ENCODE assay signal across 8 mouse cellular contexts in genomic region chr7:142437324-142437723, GRCm38 (mm10). TPM values are rescaled to one million over a fixed set of nuclear protein-coding genes. Genes with fewer than 3 reads are reported as not detected.
DNase-seq lines count a peak whose midpoint lies in the region; ATAC-seq lines count a peak whose summit lies in the region.
"Had no signal": no experiment of that assay in that cellular context is flagged by ENCODE, and none has a peak within 500 bp of the region (broad histone marks: within the 10 kb centered on the region; RNA-seq: fewer than 3 reads in every experiment).

No protein-coding gene starts in this region.

- ATAC-seq in stomach, embryonic 16.5 days (ENCODE audit: insufficient read depth, low FRiP score) = peak; percentile 8

- intact Hi-C loops in left cerebral cortex, postnatal 4 days (cut with DNase I) = loop anchor here (5.0 kb wide), 1 partner anchor 105 kb away; no protein-coding TSS in a partner anchor
- intact Hi-C loops in left cerebral cortex, postnatal 25 days (cut with DNase I) = no loop called here

- WGBS in stomach, embryonic 16.5 days = 78% methylated on average over 5 of the region's 5 CpGs

- H3K27ac ChIP-seq in stomach, embryonic 16.5 days (ENCODE audit: low read length) = peak overlapping the region; percentile 85

- no peaks in the 10 kb centered on the region for H3K36me3 ChIP-seq in stomach, embryonic 16.5 days (ENCODE audit: control insufficient read depth, insufficient read depth, low read length)

- peak overlapping the region; percentile 15; the same call in 1 of the 2 replicates for H3K9ac ChIP-seq in stomach, embryonic 16.5 days (ENCODE audit: low read length)

- H3K4me2 ChIP-seq in stomach, embryonic 16.5 days (ENCODE audit: low read depth, low read length) = 0 out of 2 replicates have a peak overlapping the region, but pooled peaks have one; percentile 21

- no peaks in the 10 kb centered on the region for H3K9me3 ChIP-seq in stomach, embryonic 16.5 days (replicated peaks; ENCODE audit: control insufficient read depth, low read length)

- peaks cover 54% of the 10 kb centered on the region for H3K4me1 ChIP-seq in stomach, embryonic 16.5 days (ENCODE audit: control insufficient read depth, insufficient read depth, low read length)

- H3K27me3 ChIP-seq in stomach, embryonic 16.5 days (ENCODE audit: control insufficient read depth, insufficient read depth, low read length) = no peaks in the 10 kb centered on the region

- H3K4me3 ChIP-seq in stomach, embryonic 16.5 days (replicated peaks; ENCODE audit: low read length) = no peak overlapping the region

- peak; percentile 28 for DNase-seq in left cerebral cortex, postnatal 4 days
- no peak for DNase-seq in left cerebral cortex, postnatal 25 days (ENCODE audit: low spot score in 2 of 2)
- DNase-seq in adipocyte (ENCODE audit: low spot score) = peak; percentile 10
- DNase-seq in kidney, postnatal 10 days = peak; percentile 69
- no peak for DNase-seq in neural tube, embryonic 10.5 days (ENCODE audit: extremely low spot score, low spot score)
- DNase-seq in spleen, postnatal 36 days (ENCODE audit: low spot score in 2 of 2) = no peak

RNA-seq across cellular contexts. Expression of gene Syt8, which starts 2.7 kb away (rescaled TPM):
- not detected for total RNA-seq in left cerebral cortex, postnatal 4 days (2021)
- total RNA-seq in left cerebral cortex, postnatal 25 days (2021) = not detected
- 31.1 and 50.1 TPM in 2 replicates for polyA plus RNA-seq in stomach, embryonic 16.5 days (2015; fragmentation: Nextera tagmentation; extraction: Ambion mirVana)

RNA-seq across cellular contexts. Expression of gene Tnni2, which starts 4.3 kb away (rescaled TPM):
- total RNA-seq in left cerebral cortex, postnatal 4 days (2021) = not detected
- not detected for total RNA-seq in left cerebral cortex, postnatal 25 days (2021)
- 20.2 and 217 TPM in 2 replicates for polyA plus RNA-seq in stomach, embryonic 16.5 days (2015; fragmentation: Nextera tagmentation; extraction: Ambion mirVana)

RNA-seq across cellular contexts. Expression of gene Lsp1, which starts 23.3 kb away (rescaled TPM):
- total RNA-seq in left cerebral cortex, postnatal 4 days (2021) = 1 to 10 TPM; 5.5 to 5.7 TPM
- 1 to 10 TPM; 5.2 to 5.4 TPM for total RNA-seq in left cerebral cortex, postnatal 25 days (2021)
- polyA plus RNA-seq in stomach, embryonic 16.5 days (2015; fragmentation: Nextera tagmentation; extraction: Ambion mirVana) = 216 and 235 TPM in 2 replicates

RNA-seq across cellular contexts. Expression of gene Ctsd, which starts 49.5 kb away (rescaled TPM):
- 100 to 1,000 TPM; 133 to 157 TPM for total RNA-seq in left cerebral cortex, postnatal 4 days (2021)
- total RNA-seq in left cerebral cortex, postnatal 25 days (2021) = 100 to 1,000 TPM; 318 to 337 TPM
- 451 and 599 TPM in 2 replicates for polyA plus RNA-seq in stomach, embryonic 16.5 days (2015; fragmentation: Nextera tagmentation; extraction: Ambion mirVana)

RNA-seq across cellular contexts. Expression of gene Gm49369, which starts 54.9 kb away (rescaled TPM):
- total RNA-seq in left cerebral cortex, postnatal 4 days (2021) = 1 to 10 TPM in 1 of 2 experiments, not detected in 1; 5.0 TPM
- 1 to 10 TPM in 1 of 2 experiments, under 1 TPM in 1; 0.57 to 6.8 TPM for total RNA-seq in left cerebral cortex, postnatal 25 days (2021)
- 0.96 TPM in 1 of 2 replicates, not detected in the other for polyA plus RNA-seq in stomach, embryonic 16.5 days (2015; fragmentation: Nextera tagmentation; extraction: Ambion mirVana)
- polyA plus RNA-seq: intestine, embryonic 14.5 days had no signal

Comparison
In these comparisons a context has a peak if more than half of its experiments do, and no peak if none do; other contexts are left out.
1. DNase-seq: peak in left cerebral cortex, postnatal 4 days (single experiment), adipocyte (single experiment) and kidney, postnatal 10 days (single experiment); none in left cerebral cortex, postnatal 25 days (0 of 2), neural tube, embryonic 10.5 days (single experiment) and spleen, postnatal 36 days (0 of 2).